Mouse (Mus musculus): Measurements from ENCODE around the gene Prr5. TPM values are rescaled to one million over a fixed set of nuclear protein-coding genes. Genes with fewer than 3 reads are reported as not detected.

Prr5 gene
- polyA plus RNA-seq, 1 experiment from 2014 or later = 33.1 TPM

DNA sequence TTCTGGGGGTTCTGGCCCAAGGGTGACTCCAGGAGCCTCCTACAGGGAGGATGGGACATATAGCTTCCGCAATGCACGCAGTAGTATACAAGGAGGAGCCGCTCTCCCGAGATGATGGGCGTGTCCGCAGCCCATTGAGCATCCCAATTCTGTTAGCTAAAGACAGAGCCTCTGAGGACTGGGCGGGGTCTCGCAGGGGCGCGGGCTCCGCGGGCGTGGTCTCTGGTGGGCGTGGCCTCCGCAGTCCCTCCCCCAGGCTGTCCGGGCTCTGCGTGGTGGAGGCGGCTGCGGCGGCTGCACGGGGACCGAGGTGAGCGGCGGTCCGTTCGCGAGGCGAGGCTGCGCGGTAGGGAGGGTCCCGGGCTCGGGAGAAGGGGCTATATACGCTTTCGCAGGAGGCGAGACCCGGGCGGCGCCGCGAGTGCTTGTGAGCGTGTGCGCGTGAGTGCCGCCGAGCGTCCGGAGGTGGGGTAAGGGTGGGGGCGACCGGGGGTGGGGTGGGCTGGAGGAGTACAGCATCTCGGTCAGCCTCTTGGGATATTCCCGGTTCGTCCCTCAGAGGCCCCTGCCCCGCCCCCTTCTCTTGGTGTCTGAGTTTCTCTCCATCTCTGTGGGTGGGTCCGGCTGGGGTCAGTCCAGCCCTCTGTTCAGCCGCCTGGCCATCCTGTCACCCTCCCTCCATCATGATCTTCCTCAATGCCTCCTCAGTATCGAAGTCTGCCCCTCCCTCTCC lies 6.3 kb upstream of the Prr5 start:
- H3K4me1 ChIP-seq = peaks cover 35% of the 10 kb centered on the region

DNA sequence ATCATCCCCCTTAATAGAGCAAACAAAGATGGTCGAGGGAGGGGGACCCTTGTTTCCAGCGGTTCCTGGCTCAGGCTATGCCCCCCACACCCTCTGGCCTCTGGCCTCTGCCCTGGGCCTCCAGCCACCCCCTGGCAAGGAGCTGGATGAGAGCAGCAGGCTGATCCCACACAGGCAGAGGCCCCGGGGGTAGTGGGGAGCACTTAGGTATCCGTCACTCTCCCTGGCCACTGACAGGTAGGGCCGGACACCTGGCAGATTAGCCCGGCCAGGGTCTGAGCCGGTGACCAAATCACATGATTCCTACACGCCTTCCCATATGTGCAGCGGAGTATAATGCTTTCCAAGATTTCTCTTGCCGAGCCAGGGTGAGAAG lies 5.7 kb upstream of the Prr5 start:
- 54% methylated on average over 10 of the region's 10 CpGs for WGBS
- DNase-seq (ENCODE audit: low spot score) = no peak
- Histone ChIP-seq H3K27ac (peak overlapping the region; percentile 80; the same call in 1 of the 2 replicates), H3K4me3 (peak overlapping the region; percentile 72), H3K9me3 (no peaks in the 10 kb centered on the region), H3K36me3 (no peaks in the 10 kb centered on the region), H3K27me3 (ENCODE audit: insufficient read depth, poor library complexity, severe bottlenecking) (peaks cover 23% of the 10 kb centered on the region), H3K4me1 (peaks cover 36% of the 10 kb centered on the region)

More for the DNA sequence above, 6.3 kb upstream of the Prr5 start:
- no peaks in the 10 kb centered on the region for H3K36me3 ChIP-seq
- no peaks in the 10 kb centered on the region for H3K9me3 ChIP-seq
- H3K4me3 ChIP-seq = peak overlapping the region; percentile 72
- peak overlapping the region; percentile 80 for H3K27ac ChIP-seq
- DNase-seq (ENCODE audit: low spot score) = peak; percentile 86
- WGBS = 1% methylated on average over 54 of the region's 56 CpGs
- peaks cover 26% of the 10 kb centered on the region for H3K27me3 ChIP-seq (ENCODE audit: insufficient read depth, poor library complexity, severe bottlenecking)

DNA sequence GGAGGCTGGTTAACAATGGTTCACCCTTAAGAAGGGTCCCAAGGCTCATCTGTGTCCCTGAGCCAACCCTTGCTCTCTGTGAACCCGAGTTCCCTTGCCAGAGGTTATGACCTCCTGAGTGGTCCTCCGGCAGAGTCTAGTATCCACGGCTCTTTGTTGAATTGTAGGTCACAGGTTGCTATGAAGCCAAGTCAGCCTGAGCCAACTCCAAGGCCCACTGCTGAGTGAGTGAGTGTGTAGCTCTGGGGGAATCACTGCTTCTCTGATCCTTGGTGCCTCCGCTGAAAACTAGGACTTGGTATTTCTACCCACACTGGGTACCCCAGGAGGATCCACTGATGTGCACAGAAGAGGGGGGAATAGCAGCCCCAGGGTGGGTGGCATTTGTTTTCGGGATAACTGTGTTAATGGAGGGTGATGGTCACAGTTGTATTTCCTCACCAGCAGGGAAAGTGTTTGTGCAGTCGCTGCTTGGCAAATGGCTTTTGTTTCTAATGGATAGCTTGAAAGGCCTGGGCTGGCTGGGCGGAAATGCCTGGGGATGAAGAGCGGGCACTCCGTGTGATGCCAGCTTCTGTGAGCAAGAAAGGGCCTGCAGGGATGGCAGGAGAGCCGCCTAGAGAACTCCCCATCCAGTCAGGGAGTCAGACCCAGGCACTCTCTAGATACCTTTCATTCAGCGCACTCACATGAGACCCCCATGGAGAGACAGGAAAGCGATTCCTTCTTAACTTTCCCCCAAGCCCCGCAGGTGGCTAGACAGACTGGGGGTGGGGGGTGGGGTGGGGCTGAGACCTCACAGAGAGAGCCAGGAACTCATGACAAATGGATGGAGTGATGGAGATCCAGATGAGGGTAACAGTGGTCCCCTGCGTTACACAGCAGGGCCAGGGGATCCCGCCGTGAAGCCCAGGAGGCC lies 4.6 kb upstream of the Prr5 start:
- no peak for DNase-seq (ENCODE audit: low spot score)
- Histone ChIP-seq H3K36me3 (no peaks in the 10 kb centered on the region), H3K4me1 (peaks cover 44% of the 10 kb centered on the region), H3K9me3 (no peaks in the 10 kb centered on the region), H3K4me3 (no peak overlapping the region), H3K27me3 (ENCODE audit: insufficient read depth, poor library complexity, severe bottlenecking) (peaks cover 23% of the 10 kb centered on the region), H3K27ac (no peak overlapping the region)
- 34% methylated on average over 16 of the region's 16 CpGs for WGBS

DNA sequence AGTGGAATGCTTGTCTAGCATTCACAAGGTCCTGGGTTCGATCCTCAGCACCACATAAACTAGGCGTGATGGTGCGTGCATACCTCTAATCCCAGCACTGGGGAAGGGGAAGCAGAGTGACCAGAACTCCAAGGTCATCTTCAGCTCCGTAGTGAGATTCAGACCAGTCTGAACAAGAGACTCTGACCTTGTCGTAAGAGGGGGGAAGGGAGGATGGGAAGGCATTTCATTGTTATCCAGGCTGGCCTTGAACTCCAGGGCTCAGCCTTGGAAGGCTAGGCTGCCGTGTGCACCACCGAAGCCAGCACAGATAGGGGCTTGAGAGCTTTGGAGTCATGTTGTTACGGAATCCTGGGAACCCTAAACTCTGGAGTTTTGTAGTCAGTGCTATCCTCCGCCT lies 3.8 kb upstream of the Prr5 start:
- no peaks in the 10 kb centered on the region for H3K9me3 ChIP-seq
- H3K27me3 ChIP-seq (ENCODE audit: insufficient read depth, poor library complexity, severe bottlenecking) = peaks cover 23% of the 10 kb centered on the region
- no peak for DNase-seq (ENCODE audit: low spot score)
- no peak overlapping the region for H3K4me3 ChIP-seq
- WGBS = 53% methylated on average over 9 of the region's 9 CpGs
- H3K4me1 ChIP-seq = peaks cover 50% of the 10 kb centered on the region
- H3K36me3 ChIP-seq = no peaks in the 10 kb centered on the region
- H3K27ac ChIP-seq = 0 out of 2 replicates have a peak overlapping the region, but pooled peaks have one; percentile 7

DNA sequence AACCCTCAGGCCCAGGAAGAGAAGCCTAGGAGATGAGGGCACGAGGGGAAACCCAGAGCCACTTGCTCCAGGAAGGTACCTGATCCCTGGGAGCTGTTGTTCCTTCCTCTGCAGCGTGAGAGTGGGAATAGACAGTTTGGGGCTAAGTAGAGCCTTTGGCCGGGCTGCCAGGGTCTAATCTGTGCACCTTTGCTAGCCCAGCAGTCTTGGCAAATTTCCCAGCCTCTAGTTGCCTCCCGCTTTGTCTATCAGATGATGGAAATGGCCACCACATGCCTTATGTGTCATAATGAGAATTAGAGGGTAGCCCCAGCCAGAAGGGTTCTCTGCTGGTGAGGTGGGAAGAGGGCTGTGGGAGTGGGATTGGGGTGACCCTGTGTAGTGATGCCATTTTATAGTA lies 3.4 kb upstream of the Prr5 start:
- no peaks in the 10 kb centered on the region for H3K9me3 ChIP-seq
- H3K4me3 ChIP-seq = no peak overlapping the region
- peaks cover 53% of the 10 kb centered on the region for H3K4me1 ChIP-seq
- peaks cover 23% of the 10 kb centered on the region for H3K27me3 ChIP-seq (ENCODE audit: insufficient read depth, poor library complexity, severe bottlenecking)
- H3K36me3 ChIP-seq = no peaks in the 10 kb centered on the region
- no peak for DNase-seq (ENCODE audit: low spot score)
- H3K27ac ChIP-seq = 0 out of 2 replicates have a peak overlapping the region, but pooled peaks have one; percentile 7
- WGBS = 60% methylated on average over 4 of the region's 4 CpGs

DNA sequence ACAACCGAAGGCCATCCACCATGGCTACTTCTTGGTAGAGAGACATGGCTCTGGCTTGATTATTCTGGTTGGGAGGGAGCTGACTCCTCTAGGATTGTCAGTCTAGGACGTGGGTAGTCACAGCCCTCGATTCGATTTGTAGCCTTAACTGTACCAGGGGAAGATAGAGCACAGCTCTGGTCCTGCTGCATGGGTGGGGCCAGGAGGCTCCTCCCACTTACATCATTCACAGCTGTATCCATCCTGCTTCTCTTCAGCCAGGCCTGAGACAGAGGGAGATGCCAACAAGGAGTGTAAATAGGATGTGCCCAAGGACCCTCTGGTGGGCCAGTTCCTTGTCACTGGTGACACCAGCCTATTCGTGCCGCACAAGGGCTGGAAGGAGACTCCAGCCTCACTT lies 1.8 kb upstream of the Prr5 start:
- DNase-seq (ENCODE audit: low spot score) = no peak
- H3K27ac ChIP-seq = no peak overlapping the region
- no peaks in the 10 kb centered on the region for H3K9me3 ChIP-seq
- 69% methylated on average over 6 of the region's 6 CpGs for WGBS
- no peaks in the 10 kb centered on the region for H3K36me3 ChIP-seq
- peaks cover 23% of the 10 kb centered on the region for H3K27me3 ChIP-seq (ENCODE audit: insufficient read depth, poor library complexity, severe bottlenecking)
- peaks cover 65% of the 10 kb centered on the region for H3K4me1 ChIP-seq
- H3K4me3 ChIP-seq = no peak overlapping the region

DNA sequence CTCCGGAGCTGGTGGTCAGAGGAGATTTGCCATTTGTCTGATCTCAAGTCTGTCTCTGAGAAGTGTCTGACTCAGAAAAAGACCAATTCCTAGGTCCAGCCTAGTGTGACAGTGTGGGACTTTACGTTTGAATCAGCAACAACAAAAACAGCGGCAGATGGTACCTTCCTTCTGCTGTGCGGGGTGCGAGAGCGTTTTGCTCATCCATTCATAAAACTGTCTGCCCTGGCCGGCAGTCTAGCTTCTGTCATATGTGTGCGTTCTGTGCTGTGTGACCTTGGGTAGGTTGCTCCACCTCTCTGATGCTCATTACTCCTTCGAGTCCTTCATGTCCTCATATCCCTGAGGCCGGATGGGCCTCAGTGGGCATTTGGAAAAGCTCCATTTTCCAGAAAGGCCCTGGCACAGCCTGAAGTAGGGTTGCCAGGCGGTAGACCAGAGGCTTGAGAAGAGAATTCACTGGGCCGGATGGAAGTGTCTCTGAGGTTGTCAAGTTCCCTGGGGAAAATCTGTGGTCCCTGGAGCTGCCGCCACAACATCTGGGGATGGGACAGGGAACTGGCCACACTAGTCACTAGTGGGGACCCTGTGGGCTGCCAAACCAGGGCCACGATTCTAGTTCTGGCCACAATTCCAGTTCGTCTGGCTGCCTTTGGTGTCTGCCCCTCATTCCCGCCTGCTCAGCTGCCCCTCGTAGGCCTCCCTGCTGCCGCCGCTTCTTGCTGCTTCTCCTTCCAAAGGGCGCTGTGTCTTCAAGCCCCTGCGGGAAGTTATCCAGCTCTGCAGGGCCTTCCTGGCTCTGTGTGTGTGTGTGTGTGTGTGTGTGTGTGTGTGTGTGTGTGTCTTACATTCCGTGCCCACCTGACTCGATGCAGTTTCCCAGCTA lies 594 bp downstream of the Prr5 start:
- H3K27ac ChIP-seq = 0 out of 2 replicates have a peak overlapping the region, but pooled peaks have one; percentile 17
- no peak overlapping the region for H3K4me3 ChIP-seq
- H3K36me3 ChIP-seq = no peaks in the 10 kb centered on the region
- peaks cover 6% of the 10 kb centered on the region for H3K27me3 ChIP-seq (ENCODE audit: insufficient read depth, poor library complexity, severe bottlenecking)
- no peaks in the 10 kb centered on the region for H3K9me3 ChIP-seq
- peaks cover 61% of the 10 kb centered on the region for H3K4me1 ChIP-seq
- 83% methylated on average over 23 of the region's 23 CpGs for WGBS
- no peak for DNase-seq (ENCODE audit: low spot score)

DNA sequence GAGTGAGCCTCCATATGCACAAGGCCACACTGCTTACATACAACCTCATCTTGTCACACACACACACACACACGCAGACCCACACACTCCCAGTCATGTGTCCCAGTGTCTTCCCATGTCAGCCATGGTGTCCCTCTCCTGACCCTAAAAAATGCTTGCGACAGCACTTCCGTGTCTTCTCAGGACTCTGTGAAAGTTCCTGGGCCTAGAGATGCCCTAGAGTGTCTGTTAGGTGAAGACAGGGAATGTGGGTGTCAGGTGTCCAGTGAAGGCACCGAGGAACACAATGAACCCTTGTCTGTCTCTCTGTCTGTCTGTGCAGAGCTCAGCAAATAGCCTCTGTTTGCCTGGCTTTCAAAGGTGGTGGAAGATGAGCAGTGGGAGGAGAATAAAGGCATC lies 1.2 kb downstream of the Prr5 start:
- Histone ChIP-seq H3K4me3 (no peak overlapping the region), H3K36me3 (no peaks in the 10 kb centered on the region), H3K4me1 (peaks cover 60% of the 10 kb centered on the region), H3K27ac (no peak overlapping the region), H3K27me3 (ENCODE audit: insufficient read depth, poor library complexity, severe bottlenecking) (no peaks in the 10 kb centered on the region; the same call in 1 of the 2 replicates), H3K9me3 (no peaks in the 10 kb centered on the region)
- WGBS = 72% methylated on average over 4 of the region's 4 CpGs
- no peak for DNase-seq (ENCODE audit: low spot score)

DNA sequence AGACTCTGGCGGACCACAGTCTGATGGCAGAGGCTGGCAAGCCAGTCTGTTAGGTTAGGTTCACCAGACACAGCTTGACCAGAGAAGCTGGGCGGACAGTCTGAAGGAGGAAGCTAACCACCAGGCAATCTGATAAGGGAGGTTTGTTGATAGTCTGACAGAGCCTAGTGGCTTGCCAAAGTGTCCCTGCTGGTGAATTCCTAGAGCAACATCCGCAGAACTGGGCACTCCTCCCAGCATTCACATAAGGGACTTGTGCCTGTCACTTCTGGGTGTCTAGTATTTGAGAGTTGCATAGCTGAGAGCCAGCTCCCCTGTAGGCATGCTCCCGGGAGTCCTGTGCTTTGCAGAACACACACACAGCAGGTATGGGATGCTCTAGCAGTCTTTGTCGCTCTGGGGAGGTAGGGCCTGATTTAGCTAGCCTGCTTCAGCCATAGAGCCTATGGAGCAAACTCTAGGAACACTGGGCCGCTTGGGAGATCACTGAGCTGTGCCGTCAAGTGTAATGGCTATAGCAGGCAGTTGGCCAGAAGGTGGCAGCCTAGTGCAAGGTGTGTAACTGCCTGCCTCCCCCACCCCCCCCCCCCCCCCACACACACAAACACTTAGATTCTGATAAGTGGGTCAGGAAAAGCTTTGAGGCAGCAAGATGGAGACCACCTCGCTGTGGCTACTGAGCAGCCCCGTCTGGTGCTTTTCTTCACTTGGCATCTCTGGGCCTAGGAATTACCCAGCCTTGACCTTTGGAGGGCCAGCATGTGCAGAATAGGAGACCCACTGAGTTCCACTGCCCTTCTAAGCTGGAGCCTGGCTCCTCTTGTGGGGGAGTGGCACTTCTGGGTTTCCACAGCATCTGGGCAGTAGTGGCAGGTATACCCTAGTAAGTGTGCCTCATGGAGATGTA lies 2.2 kb downstream of the Prr5 start:
- DNase-seq (ENCODE audit: low spot score) = no peak
- Histone ChIP-seq H3K4me1 (peaks cover 58% of the 10 kb centered on the region), H3K36me3 (no peaks in the 10 kb centered on the region), H3K9me3 (no peaks in the 10 kb centered on the region), H3K27me3 (ENCODE audit: insufficient read depth, poor library complexity, severe bottlenecking) (no peaks in the 10 kb centered on the region; the same call in 1 of the 2 replicates), H3K4me3 (no peak overlapping the region), H3K27ac (0 out of 2 replicates have a peak overlapping the region, but pooled peaks have one; percentile 12)
- WGBS = 41% methylated on average over 9 of the region's 9 CpGs

DNA sequence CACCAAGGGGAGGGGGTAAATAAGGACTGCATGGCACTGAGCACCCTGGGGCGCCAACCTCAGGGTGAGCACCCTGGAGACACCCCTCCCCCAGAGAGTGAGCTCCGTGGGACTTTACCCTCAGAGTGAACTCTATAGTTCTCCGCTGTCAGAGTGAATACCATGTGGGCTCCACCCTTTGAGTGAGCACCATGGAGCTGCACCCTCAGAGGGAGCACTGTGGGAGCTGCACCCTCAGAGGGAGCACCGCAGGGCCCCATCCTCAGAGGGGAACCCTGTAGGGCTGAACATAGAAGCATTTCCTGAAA lies 2.8 kb downstream of the Prr5 start:
- Histone ChIP-seq H3K27me3 (ENCODE audit: insufficient read depth, poor library complexity, severe bottlenecking) (no peaks in the 10 kb centered on the region), H3K4me1 (peaks cover 60% of the 10 kb centered on the region), H3K36me3 (no peaks in the 10 kb centered on the region), H3K27ac (0 out of 2 replicates have a peak overlapping the region, but pooled peaks have one; percentile 17), H3K9me3 (no peaks in the 10 kb centered on the region), H3K4me3 (no peak overlapping the region)
- DNase-seq (ENCODE audit: low spot score) = no peak
- WGBS = 79% methylated on average over 4 of the region's 4 CpGs

DNA sequence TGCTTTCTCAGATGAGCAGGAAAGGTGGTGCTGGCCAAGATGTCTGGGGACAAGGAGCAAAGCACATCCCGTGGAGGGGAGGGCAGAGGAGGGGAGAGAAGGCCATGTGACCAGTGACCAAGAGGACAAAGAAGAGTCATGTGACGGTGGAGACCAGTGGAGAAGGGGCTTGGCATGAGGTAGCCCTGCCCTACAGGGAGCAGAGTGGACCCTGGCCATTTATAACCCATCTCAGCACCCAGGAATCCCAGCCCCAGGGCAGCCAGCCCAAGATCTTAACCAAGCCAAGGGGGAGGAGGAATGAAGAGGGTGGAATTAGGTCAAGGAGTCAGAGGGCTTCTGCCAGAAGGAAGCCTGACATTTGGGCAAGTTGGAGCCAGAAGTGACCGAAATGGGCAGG lies 3.2 kb downstream of the Prr5 start:
- WGBS = 74% methylated on average over 3 of the region's 3 CpGs
- H3K4me3 ChIP-seq = no peak overlapping the region
- H3K27me3 ChIP-seq (ENCODE audit: insufficient read depth, poor library complexity, severe bottlenecking) = no peaks in the 10 kb centered on the region

More for the DNA sequence above, 3.2 kb downstream of the Prr5 start:
- no peak for DNase-seq (ENCODE audit: low spot score)
- Histone ChIP-seq H3K36me3 (no peaks in the 10 kb centered on the region), H3K9me3 (no peaks in the 10 kb centered on the region), H3K4me1 (peaks cover 60% of the 10 kb centered on the region), H3K27ac (0 out of 2 replicates have a peak overlapping the region, but pooled peaks have one; percentile 17)

Measured in heart, embryonic 10.5 days (tissue).